ENCODE assay signal across 9 mouse cellular contexts in the genomic region with DNA sequence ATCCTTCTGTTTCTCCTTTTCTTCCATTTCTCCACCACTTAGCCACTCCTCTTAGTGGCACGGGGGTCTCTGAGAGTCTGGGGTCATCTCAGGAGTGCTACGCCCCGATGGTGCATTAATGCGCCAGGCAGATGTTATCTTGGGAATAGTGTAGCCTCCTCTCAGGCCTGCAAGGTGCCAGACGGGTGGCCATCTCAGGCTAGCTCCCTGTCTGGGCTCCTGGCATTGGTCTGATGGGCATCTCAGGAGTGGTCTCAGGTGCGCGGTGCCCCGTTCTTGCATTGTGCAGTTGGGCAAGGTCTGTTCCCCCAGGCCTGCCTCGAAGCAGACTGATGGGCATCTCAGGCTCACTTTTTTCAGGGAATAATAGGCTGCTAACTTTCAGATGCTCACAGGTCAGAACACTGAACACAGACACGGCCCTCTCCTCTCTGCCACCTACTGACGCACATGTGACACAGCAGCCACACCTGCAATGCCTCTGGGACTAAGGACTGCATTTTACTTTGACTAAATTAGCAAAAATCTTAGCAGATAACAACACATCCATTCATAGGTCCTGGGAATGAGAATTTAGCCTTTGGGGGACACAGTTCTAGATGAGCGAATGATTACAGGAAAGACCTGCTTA.
DNase-seq lines count a peak whose midpoint lies in the region; ATAC-seq and TF ChIP-seq lines count a peak whose summit lies in the region.
"Had no signal": no experiment of that assay in that cellular context is flagged by ENCODE, and none has a peak within 500 bp of the region (broad histone marks: within the 10 kb centered on the region; RNA-seq: fewer than 3 reads in every experiment).

No protein-coding gene starts in this region.

- 73% methylated on average over 12 of the region's 12 CpGs for WGBS in forebrain, postnatal 0 days
- 72% methylated on average over 12 of the region's 12 CpGs for WGBS in forebrain, embryonic 12.5 days
- WGBS in midbrain, postnatal 0 days = 81% methylated on average over 12 of the region's 12 CpGs
- 79% methylated on average over 12 of the region's 12 CpGs for WGBS in midbrain, embryonic 13.5 days
- 79% methylated on average over 12 of the region's 12 CpGs for WGBS in limb, embryonic 10.5 days

- ATAC-seq in forebrain, postnatal 0 days = no peak
- no peak for ATAC-seq in forebrain, embryonic 12.5 days (ENCODE audit: low FRiP score)
- no peak for ATAC-seq in midbrain, postnatal 0 days (ENCODE audit: low FRiP score)
- no peak for ATAC-seq in midbrain, embryonic 13.5 days

- no peaks in the 10 kb centered on the region for H3K27me3 ChIP-seq in forebrain, postnatal 0 days (ENCODE audit: insufficient read depth, low read length)
- H3K27me3 ChIP-seq in forebrain, embryonic 12.5 days = peaks cover 3% of the 10 kb centered on the region; the same call in 1 of the 2 replicates
- H3K27me3 ChIP-seq in midbrain, postnatal 0 days (ENCODE audit: insufficient read depth, low read length) = no peaks in the 10 kb centered on the region
- no peaks in the 10 kb centered on the region for H3K27me3 ChIP-seq in midbrain, embryonic 13.5 days
- H3K27me3 ChIP-seq in limb, embryonic 10.5 days (ENCODE audit: low read depth, poor library complexity, severe bottlenecking) = peaks cover 13% of the 10 kb centered on the region; the same call in 1 of the 2 replicates

- TF ChIP-seq CTCF in forebrain, postnatal 0 days (IDR thresholded peaks at IDR 0.05; ENCODE audit: low read depth) = peak; percentile 41
- TF ChIP-seq CTCF in midbrain, postnatal 0 days (IDR thresholded peaks at IDR 0.05) = peak; percentile 48

- no peak for DNase-seq in forebrain, postnatal 0 days
- no peak for DNase-seq in midbrain, postnatal 0 days (ENCODE audit: low spot score)
- peak; percentile 21 for DNase-seq in embryo, embryonic 11 days
- peak; percentile 24 for DNase-seq in retina, embryonic 14.5 days (ENCODE audit: low spot score)
- DNase-seq in limb, embryonic 10.5 days (ENCODE audit: low spot score) = no peak
- no peak for DNase-seq in MN1 (ENCODE audit: low spot score)
- DNase-seq: adrenal gland, adult 2 months had no signal

- no peak overlapping the region for H3K9ac ChIP-seq in forebrain, postnatal 0 days
- H3K9ac ChIP-seq in forebrain, embryonic 12.5 days = no peak overlapping the region
- no peak overlapping the region for H3K9ac ChIP-seq in midbrain, postnatal 0 days (replicated peaks; ENCODE audit: low read length, poor library complexity, severe bottlenecking)
- H3K9ac ChIP-seq in midbrain, embryonic 13.5 days (replicated peaks) = no peak overlapping the region

- no peak overlapping the region for H3K27ac ChIP-seq in forebrain, postnatal 0 days (ENCODE audit: low read depth, low read length)
- H3K27ac ChIP-seq in forebrain, embryonic 12.5 days = no peak overlapping the region
- no peak overlapping the region for H3K27ac ChIP-seq in midbrain, postnatal 0 days (ENCODE audit: low read depth, low read length)
- H3K27ac ChIP-seq in midbrain, embryonic 13.5 days = no peak overlapping the region
- H3K27ac ChIP-seq in limb, embryonic 10.5 days = no peak overlapping the region

- no peak overlapping the region for H3K4me2 ChIP-seq in forebrain, postnatal 0 days (ENCODE audit: low read depth)
- H3K4me2 ChIP-seq in forebrain, embryonic 12.5 days = no peak overlapping the region
- H3K4me2 ChIP-seq in midbrain, postnatal 0 days (ENCODE audit: low read depth, low read length, poor library complexity, severe bottlenecking) = no peak overlapping the region
- no peak overlapping the region for H3K4me2 ChIP-seq in midbrain, embryonic 13.5 days (replicated peaks)

- no peaks in the 10 kb centered on the region for H3K36me3 ChIP-seq in forebrain, postnatal 0 days (ENCODE audit: insufficient read depth)
- H3K36me3 ChIP-seq in forebrain, embryonic 12.5 days (replicated peaks) = no peaks in the 10 kb centered on the region
- H3K36me3 ChIP-seq in midbrain, postnatal 0 days (ENCODE audit: insufficient read depth, low read length) = no peaks in the 10 kb centered on the region
- H3K36me3 ChIP-seq in midbrain, embryonic 13.5 days = no peaks in the 10 kb centered on the region
- H3K36me3 ChIP-seq in limb, embryonic 10.5 days = no peaks in the 10 kb centered on the region

- no peak overlapping the region for H3K4me3 ChIP-seq in forebrain, postnatal 0 days (ENCODE audit: low read depth, low read length)
- H3K4me3 ChIP-seq in forebrain, embryonic 12.5 days (replicated peaks) = no peak overlapping the region
- H3K4me3 ChIP-seq in midbrain, postnatal 0 days (ENCODE audit: low read depth, low read length) = no peak overlapping the region
- H3K4me3 ChIP-seq in midbrain, embryonic 13.5 days (replicated peaks) = no peak overlapping the region
- H3K4me3 ChIP-seq in limb, embryonic 10.5 days = no peak overlapping the region

- no peaks in the 10 kb centered on the region for H3K4me1 ChIP-seq in forebrain, postnatal 0 days (ENCODE audit: insufficient read depth)
- no peaks in the 10 kb centered on the region for H3K4me1 ChIP-seq in forebrain, embryonic 12.5 days
- H3K4me1 ChIP-seq in midbrain, postnatal 0 days (ENCODE audit: insufficient read depth, low read length) = no peaks in the 10 kb centered on the region
- no peaks in the 10 kb centered on the region for H3K4me1 ChIP-seq in midbrain, embryonic 13.5 days (replicated peaks)
- no peaks in the 10 kb centered on the region for H3K4me1 ChIP-seq in limb, embryonic 10.5 days

- H3K9me3 ChIP-seq in forebrain, postnatal 0 days (ENCODE audit: low read length) = no peaks in the 10 kb centered on the region
- H3K9me3 ChIP-seq in forebrain, embryonic 12.5 days = no peaks in the 10 kb centered on the region
- no peaks in the 10 kb centered on the region for H3K9me3 ChIP-seq in midbrain, postnatal 0 days (ENCODE audit: low read length)
- no peaks in the 10 kb centered on the region for H3K9me3 ChIP-seq in midbrain, embryonic 13.5 days
- no peaks in the 10 kb centered on the region for H3K9me3 ChIP-seq in limb, embryonic 10.5 days (replicated peaks)

Comparison
In these comparisons a context has a peak if more than half of its experiments do, and no peak if none do; other contexts are left out.
1. DNase-seq: peak in embryo, embryonic 11 days (single experiment) and retina, embryonic 14.5 days (single experiment); none in forebrain, postnatal 0 days (single experiment), midbrain, postnatal 0 days (single experiment), limb, embryonic 10.5 days (single experiment) and MN1 (single experiment).